Mouse (Mus musculus): ENCODE results near the gene Mpg.
"Not testable (repeated sequence)": the region's sequence is repeated elsewhere in the genome, so short reads cannot be mapped to it uniquely, and the experiment has no call there.

The Mpg gene

GRCm38 (mm10) chr11:32226124-32226871 lies at the start of gene Mpg:
Gene Mpg (plus strand): TSS chr11:32226505.
- peak; percentile 92 to 95 for DNase-seq

GRCm38 (mm10) chr11:32178506-32178905 lies 47.8 kb upstream of the Mpg start:
- DNase-seq: no peak

- no peak for DNase-seq
Measured at GRCm38 (mm10) chr11:32181246-32181645, 45.1 kb upstream of the Mpg start.

- peak; percentile 89 for DNase-seq
Measured at GRCm38 (mm10) chr11:32181973-32182868, 44.1 kb upstream of the Mpg start.

- DNase-seq: no peak
Measured at GRCm38 (mm10) chr11:32184469-32184868, 41.8 kb upstream of the Mpg start.

- DNase-seq: no peak
Measured at GRCm38 (mm10) chr11:32186031-32186430, 40.3 kb upstream of the Mpg start.

- DNase-seq: no peak
Measured at GRCm38 (mm10) chr11:32187256-32187655, 39.0 kb upstream of the Mpg start.

GRCm38 (mm10) chr11:32188881-32189280 lies 37.4 kb upstream of the Mpg start:
- no peak for DNase-seq

- DNase-seq: no peak
Measured at GRCm38 (mm10) chr11:32189434-32189833, 36.9 kb upstream of the Mpg start.

GRCm38 (mm10) chr11:32190119-32190518 lies 36.2 kb upstream of the Mpg start:
- peak in 1 of 2 experiments; percentile 44 for DNase-seq

- DNase-seq: no peak
Measured at GRCm38 (mm10) chr11:32190603-32191110, 35.6 kb upstream of the Mpg start.

- no peak for DNase-seq
Measured at GRCm38 (mm10) chr11:32193156-32193555, 33.1 kb upstream of the Mpg start.

GRCm38 (mm10) chr11:32194086-32194485 lies 32.2 kb upstream of the Mpg start:
- no peak for DNase-seq

GRCm38 (mm10) chr11:32194626-32195025 lies 31.7 kb upstream of the Mpg start:
- no peak for DNase-seq

- DNase-seq: no peak
Measured at GRCm38 (mm10) chr11:32195867-32196540, 30.3 kb upstream of the Mpg start.

- no peak for DNase-seq
Measured at GRCm38 (mm10) chr11:32196727-32197126, 29.6 kb upstream of the Mpg start.

GRCm38 (mm10) chr11:32197766-32198165 lies 28.5 kb upstream of the Mpg start:
- no peak for DNase-seq

GRCm38 (mm10) chr11:32198256-32198955 lies 27.9 kb upstream of the Mpg start:
- no peak for DNase-seq

- no peak for DNase-seq
Measured at GRCm38 (mm10) chr11:32199230-32199629, 27.1 kb upstream of the Mpg start.

- no peak for DNase-seq
Measured at GRCm38 (mm10) chr11:32200075-32200601, 26.2 kb upstream of the Mpg start, which contains the start of gene Il9r. Gene Il9r (minus strand): TSS chr11:32200279.

GRCm38 (mm10) chr11:32200992-32201391 lies 25.3 kb upstream of the Mpg start:
- DNase-seq: not testable (repeated sequence)
